Mouse (Mus musculus): ENCODE data around the gene Pfdn5. TPM values are rescaled to one million over a fixed set of nuclear protein-coding genes. Genes with fewer than 3 reads are reported as not detected.
A peak's percentile ranks its signal among the peaks of the same experiment; 100 is the strongest.

Gene Pfdn5
- total RNA-seq, 1 experiment: 201 TPM

DNA sequence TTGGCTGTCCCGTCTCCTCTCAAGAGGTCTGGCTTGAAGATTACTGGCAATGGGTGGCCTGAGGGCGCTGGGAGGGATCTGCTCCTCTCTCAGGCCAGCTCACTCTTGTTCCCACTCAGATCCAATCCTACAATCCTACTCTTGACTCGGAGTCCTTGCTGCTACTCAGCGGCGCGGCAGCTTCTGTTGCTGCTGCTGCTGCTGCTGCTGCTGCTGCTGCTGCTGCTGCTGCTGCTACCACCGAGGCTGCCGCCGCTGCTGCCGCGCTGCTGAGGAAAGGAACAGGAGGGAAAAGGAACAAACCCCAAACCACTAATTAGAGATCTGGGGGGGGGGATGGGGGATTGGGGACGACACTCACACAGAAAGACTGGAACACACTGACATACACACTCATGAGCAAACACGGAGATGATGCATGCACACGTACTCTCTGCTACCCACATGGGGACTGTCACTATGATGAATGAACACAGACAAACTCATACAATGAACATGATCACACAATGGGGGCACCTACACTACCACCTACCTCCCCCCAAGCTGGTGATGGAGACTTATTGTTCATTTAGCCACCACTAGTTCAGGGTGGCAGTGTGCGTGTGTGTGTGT lies 40.9 kb downstream of the Pfdn5 start, which contains the start of gene Sp7:
Sp7 (minus strand) TSS at position 450 of the 612 bp plus-strand sequence.
- peaks cover 4 to 18% of the 10 kb centered on the region in 2 experiments; a peak in 3 of 4 replicates for H3K4me1 ChIP-seq (ENCODE audit: control insufficient read depth in 2 of 2, insufficient read depth in 2 of 2, low read length in 2 of 2, poor library complexity in 1 of 2)
- no peak within 1 kb of the TSS for H3K27ac ChIP-seq (ENCODE audit: insufficient read depth, low read depth, low read length, poor library complexity, severe bottlenecking)
- H3K9ac ChIP-seq (ENCODE audit: insufficient read depth, low read depth, low read length, poor library complexity, severe bottlenecking): 0 out of 2 replicates have a peak within 1 kb of the TSS, but pooled peaks have one; percentile 37
- peak within 1 kb of the TSS in 1 of 2 experiments; percentile 23; a peak in 1 of 4 replicates for H3K4me3 ChIP-seq (ENCODE audit: insufficient read depth in 1 of 2, low read depth in 1 of 2, low read length in 2 of 2, poor library complexity in 1 of 2, severe bottlenecking in 1 of 2)
- no peaks in the 10 kb centered on the region for H3K36me3 ChIP-seq (ENCODE audit: control insufficient read depth, insufficient read depth, low read length, poor library complexity, severe bottlenecking)
- no peak for DNase-seq (ENCODE audit: low read depth, low spot score)
- no peaks in the 10 kb centered on the region for H3K9me3 ChIP-seq (ENCODE audit: control insufficient read depth, insufficient read depth, low read depth, low read length)
- TF ChIP-seq ZC3H11A (IDR thresholded peaks at IDR 0.05; ENCODE audit: borderline replicate concordance, low read depth, low read length) (no peak), MAFK (IDR thresholded peaks at IDR 0.05; ENCODE audit: insufficient read depth, low read depth, low read length) (no peak), HCFC1 (IDR thresholded peaks at IDR 0.05; ENCODE audit: borderline replicate concordance, insufficient read depth, low read length) (no peak)
- in situ Hi-C loops (cut with MboI; ENCODE audit: low sequenced_read_pairs in 2 of 2, unreplicated experiment in 2 of 2): no loop called here

DNA sequence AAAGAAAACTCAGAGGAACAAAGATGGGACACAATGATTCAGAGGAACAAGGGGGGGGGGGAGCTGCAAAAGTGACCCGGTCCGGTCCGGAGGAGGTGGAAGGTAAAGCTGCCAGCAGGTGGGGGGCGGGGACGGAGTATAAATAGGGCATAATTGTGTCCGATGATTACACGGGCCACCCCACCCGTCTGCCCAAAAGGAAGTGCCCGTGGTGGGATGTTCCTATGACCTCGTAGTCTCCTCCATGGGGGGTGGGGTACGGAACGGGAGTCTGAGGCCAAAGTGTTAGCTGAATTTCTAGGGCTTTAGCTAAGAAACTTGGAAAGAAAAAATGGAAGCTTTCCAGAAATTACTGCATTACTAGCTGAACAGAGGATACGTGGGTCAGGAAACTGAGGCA lies 44.1 kb downstream of the Pfdn5 start:
- in situ Hi-C loops (cut with MboI; ENCODE audit: low sequenced_read_pairs in 2 of 2, unreplicated experiment in 2 of 2): no loop called here
- no peak overlapping the region for H3K9ac ChIP-seq (ENCODE audit: insufficient read depth, low read depth, low read length, poor library complexity, severe bottlenecking)

GRCm38 (mm10) chr15:102370727-102371126 lies 44.8 kb downstream of the Pfdn5 start:
- peak overlapping the region; percentile 57 for H3K9ac ChIP-seq (ENCODE audit: insufficient read depth, low read depth, low read length, poor library complexity, severe bottlenecking)
- no peak for DNase-seq (ENCODE audit: low read depth, low spot score)
- no peak for TF ChIP-seq CHD2 (IDR thresholded peaks at IDR 0.05; ENCODE audit: low read depth, low read length)
- TF ChIP-seq ZC3H11A (IDR thresholded peaks at IDR 0.05; ENCODE audit: borderline replicate concordance, low read depth, low read length): no peak
- no peak for TF ChIP-seq MAFK (IDR thresholded peaks at IDR 0.05; ENCODE audit: insufficient read depth, low read depth, low read length)
- TF ChIP-seq HCFC1 (IDR thresholded peaks at IDR 0.05; ENCODE audit: borderline replicate concordance, insufficient read depth, low read length): no peak
- TF ChIP-seq ZNF384 (IDR thresholded peaks at IDR 0.05; ENCODE audit: low read depth, low read length): no peak
- H3K36me3 ChIP-seq (ENCODE audit: control insufficient read depth, insufficient read depth, low read length, poor library complexity, severe bottlenecking): no peaks in the 10 kb centered on the region
- no peak overlapping the region for H3K27ac ChIP-seq (ENCODE audit: insufficient read depth, low read depth, low read length, poor library complexity, severe bottlenecking)
- no peaks in the 10 kb centered on the region for H3K9me3 ChIP-seq (ENCODE audit: control insufficient read depth, insufficient read depth, low read depth, low read length)
- peak overlapping the region; percentile 33 to 43; a peak in 2 of 4 replicates for H3K4me3 ChIP-seq (ENCODE audit: insufficient read depth in 1 of 2, low read depth in 1 of 2, low read length in 2 of 2, poor library complexity in 1 of 2, severe bottlenecking in 1 of 2)
- in situ Hi-C loops (cut with MboI; ENCODE audit: low sequenced_read_pairs in 2 of 2, unreplicated experiment in 2 of 2): no loop called here
- H3K4me1 ChIP-seq (ENCODE audit: control insufficient read depth in 2 of 2, insufficient read depth in 2 of 2, low read length in 2 of 2, poor library complexity in 1 of 2): peaks cover 4 to 18% of the 10 kb centered on the region in 2 experiments; a peak in 3 of 4 replicates

More for the DNA sequence above, 44.1 kb downstream of the Pfdn5 start:
- H3K9me3 ChIP-seq (ENCODE audit: control insufficient read depth, insufficient read depth, low read depth, low read length): no peaks in the 10 kb centered on the region
- no peak overlapping the region for H3K4me3 ChIP-seq (ENCODE audit: insufficient read depth in 1 of 2, low read depth in 1 of 2, low read length in 2 of 2, poor library complexity in 1 of 2, severe bottlenecking in 1 of 2)
- no peak for DNase-seq (ENCODE audit: low read depth, low spot score)
- no peak overlapping the region for H3K27ac ChIP-seq (ENCODE audit: insufficient read depth, low read depth, low read length, poor library complexity, severe bottlenecking)
- peaks cover 4 to 18% of the 10 kb centered on the region in 2 experiments; a peak in 3 of 4 replicates for H3K4me1 ChIP-seq (ENCODE audit: control insufficient read depth in 2 of 2, insufficient read depth in 2 of 2, low read length in 2 of 2, poor library complexity in 1 of 2)
- no peak for TF ChIP-seq MAFK (IDR thresholded peaks at IDR 0.05; ENCODE audit: insufficient read depth, low read depth, low read length)
- no peak for TF ChIP-seq CHD2 (IDR thresholded peaks at IDR 0.05; ENCODE audit: low read depth, low read length)
- TF ChIP-seq HCFC1 (IDR thresholded peaks at IDR 0.05; ENCODE audit: borderline replicate concordance, insufficient read depth, low read length): no peak
- TF ChIP-seq ZNF384 (IDR thresholded peaks at IDR 0.05; ENCODE audit: low read depth, low read length): no peak
- no peaks in the 10 kb centered on the region for H3K36me3 ChIP-seq (ENCODE audit: control insufficient read depth, insufficient read depth, low read length, poor library complexity, severe bottlenecking)

DNA sequence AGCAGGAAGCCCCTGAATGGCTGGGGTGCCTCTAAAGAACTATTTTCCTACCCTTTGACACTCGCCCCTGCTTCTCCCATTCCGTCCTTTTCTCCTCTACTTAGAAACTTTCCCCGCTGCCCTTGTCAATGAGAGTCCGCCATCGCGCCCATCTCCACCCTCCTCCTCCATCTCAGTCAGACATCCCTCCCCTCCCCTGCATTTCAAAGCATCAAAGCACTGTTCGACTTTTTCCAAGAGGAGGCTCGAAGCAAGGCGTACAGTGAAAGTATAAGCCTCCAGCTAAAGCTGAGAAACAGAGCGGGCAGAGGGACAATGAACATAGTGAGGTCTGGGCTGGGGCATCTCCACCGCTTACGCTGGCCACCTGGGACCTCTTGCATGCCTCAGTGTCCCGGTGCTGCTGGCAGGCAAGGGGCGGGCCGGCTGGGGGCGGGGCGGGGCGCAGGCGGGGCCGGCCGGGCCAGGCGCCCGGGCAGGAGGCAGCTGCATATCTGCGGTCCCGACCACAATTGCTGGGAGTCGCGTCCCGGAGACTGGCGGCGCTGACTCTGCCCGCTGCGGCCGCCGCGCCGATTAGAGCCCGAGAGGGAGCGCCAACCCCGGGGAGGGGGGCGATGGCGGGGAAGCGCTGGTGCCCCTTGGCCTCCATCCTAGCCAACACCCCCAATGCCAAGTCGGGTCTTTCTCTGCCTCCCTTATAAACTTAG lies 50.7 kb downstream of the Pfdn5 start:
- H3K9me3 ChIP-seq (ENCODE audit: control insufficient read depth, insufficient read depth, low read depth, low read length): no peaks in the 10 kb centered on the region
- H3K27ac ChIP-seq (ENCODE audit: insufficient read depth, low read depth, low read length, poor library complexity, severe bottlenecking): no peak overlapping the region
- H3K36me3 ChIP-seq (ENCODE audit: control insufficient read depth, insufficient read depth, low read length, poor library complexity, severe bottlenecking): no peaks in the 10 kb centered on the region
- peaks cover 3 to 8% of the 10 kb centered on the region in 2 experiments; a peak in 3 of 4 replicates for H3K4me1 ChIP-seq (ENCODE audit: control insufficient read depth in 2 of 2, insufficient read depth in 2 of 2, low read length in 2 of 2, poor library complexity in 1 of 2)
- peak overlapping the region; percentile 63 for H3K9ac ChIP-seq (ENCODE audit: insufficient read depth, low read depth, low read length, poor library complexity, severe bottlenecking)
- peak overlapping the region; percentile 80 to 85 for H3K4me3 ChIP-seq (ENCODE audit: insufficient read depth in 1 of 2, low read depth in 1 of 2, low read length in 2 of 2, poor library complexity in 1 of 2, severe bottlenecking in 1 of 2)
- DNase-seq (ENCODE audit: low read depth, low spot score): no peak
- in situ Hi-C loops (cut with MboI; ENCODE audit: low sequenced_read_pairs in 2 of 2, unreplicated experiment in 2 of 2): no loop called here
- TF ChIP-seq MAFK (IDR thresholded peaks at IDR 0.05; ENCODE audit: insufficient read depth, low read depth, low read length): 0 out of 2 replicates have a peak, but pooled peaks have one; percentile 6
- no peak for TF ChIP-seq ZNF384 (IDR thresholded peaks at IDR 0.05; ENCODE audit: low read depth, low read length)

All from ES-E14 (cell line).